26 mouse cellular contexts compared by ENCODE assay signal in genomic region chr15:7187682-7188081, GRCm38 (mm10).
DNase-seq lines count a peak whose midpoint lies in the region; ATAC-seq and TF ChIP-seq lines count a peak whose summit lies in the region.
"Had no signal": no experiment of that assay in that cellular context is flagged by ENCODE, and none has a peak within 500 bp of the region (broad histone marks: within the 10 kb centered on the region; RNA-seq: fewer than 3 reads in every experiment).

No protein-coding gene starts in this region.

- no peak for TF ChIP-seq CTCF in lung, postnatal 0 days (IDR thresholded peaks at IDR 0.05)
- TF ChIP-seq CTCF in Patski (IDR thresholded peaks at IDR 0.05): no peak

- intact Hi-C loops in heart, postnatal 25 days (cut with DNase I): loop anchor here (10.0 kb wide), 1 partner anchor 53 kb away; no protein-coding TSS in a partner anchor

- POLR2A ChIA-PET in Patski (lab: Charles Lee): no interaction called here

- TF ChIP-seq EP300 in lung, postnatal 0 days (IDR thresholded peaks at IDR 0.05): no peak

- no peak overlapping the region for H3K9ac ChIP-seq in lung, postnatal 0 days (replicated peaks; ENCODE audit: low read depth)
- no peak overlapping the region for H3K9ac ChIP-seq in kidney, embryonic 14.5 days (ENCODE audit: low read depth, low read length)
- H3K9ac ChIP-seq: embryonic facial prominence, embryonic 13.5 days; embryonic facial prominence, embryonic 15.5 days; forebrain, embryonic 12.5 days; forebrain, embryonic 15.5 days; forebrain, postnatal 0 days had no signal

- H3K4me2 ChIP-seq in lung, postnatal 0 days (replicated peaks; ENCODE audit: low read depth, low read length): no peak overlapping the region
- no peak overlapping the region for H3K4me2 ChIP-seq in kidney, embryonic 14.5 days (replicated peaks; ENCODE audit: low read depth, low read length)
- H3K4me2 ChIP-seq: embryonic facial prominence, embryonic 13.5 days; embryonic facial prominence, embryonic 15.5 days; forebrain, embryonic 12.5 days; forebrain, embryonic 15.5 days had no signal

- no peaks in the 10 kb centered on the region for H3K9me3 ChIP-seq in lung, postnatal 0 days (ENCODE audit: low read length)
- H3K9me3 ChIP-seq in kidney, embryonic 14.5 days (ENCODE audit: control insufficient read depth, low read length): no peaks in the 10 kb centered on the region
- H3K9me3 ChIP-seq: embryonic facial prominence, embryonic 13.5 days; embryonic facial prominence, embryonic 15.5 days; forebrain, embryonic 10.5 days; forebrain, embryonic 12.5 days; forebrain, embryonic 15.5 days; G1E had no signal

- no peaks in the 10 kb centered on the region for H3K4me1 ChIP-seq in lung, postnatal 0 days (ENCODE audit: insufficient read depth, low read depth, low read length)
- H3K4me1 ChIP-seq in kidney, embryonic 14.5 days (ENCODE audit: control insufficient read depth, insufficient read depth, low read length): no peaks in the 10 kb centered on the region
- H3K4me1 ChIP-seq: embryonic facial prominence, embryonic 13.5 days; embryonic facial prominence, embryonic 15.5 days; forebrain, embryonic 12.5 days; forebrain, embryonic 15.5 days had no signal

- ATAC-seq in lung, postnatal 0 days: peak; percentile 43
- ATAC-seq in Patski: peak; percentile 54
- ATAC-seq in kidney, embryonic 14.5 days (ENCODE audit: low FRiP score, low TSS enrichment): no peak
- ATAC-seq: forebrain, embryonic 15.5 days; forebrain, postnatal 0 days had no signal

- CTCF ChIA-PET in Patski (lab: Charles Lee): no interaction called here

- peaks cover 48% of the 10 kb centered on the region for H3K36me3 ChIP-seq in lung, postnatal 0 days (ENCODE audit: insufficient read depth, low read length)
- H3K36me3 ChIP-seq in kidney, embryonic 14.5 days (ENCODE audit: control insufficient read depth, insufficient read depth, low read length): peaks cover 47% of the 10 kb centered on the region
- H3K36me3 ChIP-seq: forebrain, embryonic 12.5 days; G1E had no signal

- in situ Hi-C loops in Patski (cut with MboI; ENCODE audit: low pct_unique_long_range_greater_than_20kb): no loop called here

- peak; percentile 89 for DNase-seq in heart, adult 11 months
- DNase-seq in heart, postnatal 25 days (ENCODE audit: low spot score): no peak
- DNase-seq in lung, postnatal 0 days (ENCODE audit: low spot score): peak; percentile 19
- DNase-seq in lung, adult 18-20 months: no peak
- DNase-seq in lung, postnatal 36 days: peak; percentile 13
- no peak for DNase-seq in lung, postnatal 25 days (ENCODE audit: low spot score)
- no peak for DNase-seq in Patski (ENCODE audit: low read depth, low spot score)
- DNase-seq: adrenal gland, adult 2 months; adrenal gland, postnatal 10 days; adrenal gland, postnatal 25 days; cerebellum, adult 11 months; cerebellum, adult 18-20 months; cerebellum, adult 8-10 months; cerebellum, adult 9-11 months; cerebellum, postnatal 14 days; cerebellum, postnatal 36 days; embryo, embryonic 11 days; forebrain, postnatal 0 days had no signal

- H3K4me3 ChIP-seq in lung, postnatal 0 days (ENCODE audit: low read depth, low read length): no peak overlapping the region
- no peak overlapping the region for H3K4me3 ChIP-seq in kidney, embryonic 14.5 days (ENCODE audit: low read length)
- H3K4me3 ChIP-seq: embryonic facial prominence, embryonic 13.5 days; embryonic facial prominence, embryonic 15.5 days; erythroblast, embryonic 14.5 days; forebrain, embryonic 10.5 days; forebrain, embryonic 12.5 days; forebrain, embryonic 15.5 days had no signal

- H3K27me3 ChIP-seq in lung, postnatal 0 days (replicated peaks; ENCODE audit: insufficient read depth, low read length): no peaks in the 10 kb centered on the region
- no peaks in the 10 kb centered on the region for H3K27me3 ChIP-seq in Patski
- H3K27me3 ChIP-seq in kidney, embryonic 14.5 days (ENCODE audit: control insufficient read depth, insufficient read depth, low read length): no peaks in the 10 kb centered on the region
- H3K27me3 ChIP-seq: embryonic facial prominence, embryonic 13.5 days; embryonic facial prominence, embryonic 15.5 days; forebrain, embryonic 12.5 days; forebrain, embryonic 15.5 days had no signal

- H3K27ac ChIP-seq in lung, postnatal 0 days (ENCODE audit: low read length): no peak overlapping the region
- H3K27ac ChIP-seq in kidney, embryonic 14.5 days (ENCODE audit: low read depth, low read length): no peak overlapping the region
- H3K27ac ChIP-seq: embryonic facial prominence, embryonic 13.5 days; embryonic facial prominence, embryonic 15.5 days; forebrain, embryonic 10.5 days; forebrain, embryonic 12.5 days; forebrain, embryonic 15.5 days had no signal

- 81% methylated on average over 6 of the region's 6 CpGs for WGBS in lung, postnatal 0 days
- WGBS in kidney, embryonic 14.5 days: 88% methylated on average over 6 of the region's 6 CpGs

Comparison
In these comparisons a context has a peak if more than half of its experiments do, and no peak if none do; other contexts are left out.
1. DNase-seq: peak in heart, adult 11 months (single experiment), lung, postnatal 0 days (single experiment) and lung, postnatal 36 days (single experiment); none in heart, postnatal 25 days (single experiment), lung, adult 18-20 months (0 of 2), lung, postnatal 25 days (single experiment) and Patski (single experiment).